Mouse (Mus musculus) gonadal fat pad, adult 2 months (tissue): ENCODE measurements around the gene Nectin3. TPM values are rescaled to one million over a fixed set of nuclear protein-coding genes. Genes with fewer than 3 reads are reported as not detected.

Experiments
- DNase-seq: peaks from one replicate; pipeline ENCODE4 v3.0.0-alpha.2; 2012; ENCODE audit warnings: low read depth
- polyA plus RNA-seq: library from polyadenylated mRNA; depleted of rRNA; stranded (reverse); fragments of >200 nt; gene quantifications from 2 replicates; pipeline ENCODE4 v1.2.3, GENCODE M21; 2012; rRNA removed

Gene Nectin3
- 2.4 and 2.5 TPM in 2 replicates for polyA plus RNA-seq

DNA sequence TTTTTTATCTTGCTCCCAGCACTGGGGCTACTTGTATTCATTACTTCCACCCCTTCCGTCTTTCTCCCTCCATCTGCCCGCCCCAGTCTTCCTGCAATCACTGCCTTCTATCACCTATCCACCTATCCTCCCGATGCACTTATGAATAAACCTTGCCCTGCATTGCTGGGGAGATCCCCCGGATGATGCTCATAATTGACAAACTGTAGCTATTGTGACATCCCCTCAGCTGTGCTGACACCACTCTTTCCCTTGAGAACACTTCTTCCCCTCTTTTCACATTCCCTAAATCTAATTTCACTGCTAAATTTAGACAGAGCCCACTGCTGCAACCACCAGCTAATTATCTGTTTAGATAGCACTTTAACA, at the start of gene Nectin3:
TSS of gene Nectin3 (minus strand) at position 105 of the 369 bp plus-strand sequence.
- DNase-seq, result no peak

DNA sequence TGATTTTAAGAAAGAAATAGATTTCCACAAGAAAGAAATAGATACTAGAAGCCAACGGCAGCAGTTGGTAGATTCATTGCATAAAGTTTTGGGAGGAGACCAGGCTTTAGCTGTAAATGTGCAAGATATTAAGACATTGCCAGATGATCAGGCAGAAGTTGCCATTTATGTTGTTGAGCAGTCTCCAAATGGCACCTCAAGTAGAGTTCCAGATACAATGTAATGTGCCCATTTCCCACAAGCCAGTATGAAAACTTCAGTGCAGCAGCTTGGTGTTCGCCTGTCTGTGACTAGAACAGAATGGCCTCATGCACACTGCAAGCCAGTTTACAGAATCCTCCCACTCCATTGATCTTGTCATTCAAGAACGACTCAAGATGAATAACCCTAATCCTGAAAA, 39.8 kb upstream of the Nectin3 start:
- DNase-seq, result no peak

DNA sequence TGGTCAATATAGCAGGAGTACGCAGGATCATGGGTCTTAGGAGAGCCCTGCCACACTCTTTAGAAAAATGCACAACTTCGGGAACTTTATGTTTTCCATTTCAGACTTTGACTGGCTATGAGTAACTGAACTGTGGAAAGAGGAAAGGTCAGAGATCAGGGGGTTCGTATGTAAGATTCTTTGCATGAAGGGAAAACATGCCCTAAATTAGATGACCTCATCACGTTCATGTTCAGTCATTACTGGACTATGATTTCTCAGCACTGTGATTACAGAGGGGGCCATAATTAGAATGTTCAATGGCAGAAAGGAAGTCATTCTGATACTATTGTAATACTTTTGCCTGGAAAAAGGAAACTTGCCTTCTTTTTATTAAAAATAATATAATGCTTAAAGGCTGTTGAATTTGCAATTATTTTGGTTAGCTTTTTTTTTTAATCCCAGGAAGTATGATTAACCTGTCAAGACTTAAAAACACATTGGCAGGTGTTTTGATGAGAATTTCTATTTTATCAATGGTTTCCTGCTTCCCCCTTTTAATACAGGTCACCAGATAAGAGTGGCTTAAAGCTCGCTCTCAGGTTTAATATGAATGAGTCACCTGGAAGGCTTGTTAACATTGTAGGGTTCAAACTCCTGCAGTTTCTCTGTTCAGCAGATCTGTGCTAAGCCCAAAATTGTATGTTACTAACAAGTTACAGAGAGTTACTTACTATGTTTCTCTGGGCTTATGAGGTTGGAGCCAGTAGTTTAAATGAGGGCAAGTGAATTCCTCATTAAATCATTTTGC, 34.3 kb upstream of the Nectin3 start:
- no peak for DNase-seq

DNA sequence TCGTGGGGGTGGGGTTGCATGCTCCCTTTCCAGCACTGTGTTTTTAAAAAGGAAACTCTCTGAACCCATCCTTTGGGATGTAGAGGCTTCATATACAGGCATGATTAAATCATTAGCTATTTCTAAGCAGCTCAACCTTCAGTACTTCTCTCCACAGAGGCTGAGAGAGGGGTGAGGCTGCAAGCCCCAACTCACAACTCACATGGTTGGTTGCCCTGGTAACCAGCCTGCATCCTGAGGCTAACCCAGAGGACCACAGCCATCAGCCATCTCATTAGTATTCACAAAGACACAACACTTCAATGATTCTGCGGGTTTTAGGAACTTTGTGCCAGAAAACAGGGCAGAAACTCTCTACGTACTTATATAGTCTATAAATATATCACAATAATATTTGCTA, 32.7 kb upstream of the Nectin3 start:
- DNase-seq, result no peak

DNA sequence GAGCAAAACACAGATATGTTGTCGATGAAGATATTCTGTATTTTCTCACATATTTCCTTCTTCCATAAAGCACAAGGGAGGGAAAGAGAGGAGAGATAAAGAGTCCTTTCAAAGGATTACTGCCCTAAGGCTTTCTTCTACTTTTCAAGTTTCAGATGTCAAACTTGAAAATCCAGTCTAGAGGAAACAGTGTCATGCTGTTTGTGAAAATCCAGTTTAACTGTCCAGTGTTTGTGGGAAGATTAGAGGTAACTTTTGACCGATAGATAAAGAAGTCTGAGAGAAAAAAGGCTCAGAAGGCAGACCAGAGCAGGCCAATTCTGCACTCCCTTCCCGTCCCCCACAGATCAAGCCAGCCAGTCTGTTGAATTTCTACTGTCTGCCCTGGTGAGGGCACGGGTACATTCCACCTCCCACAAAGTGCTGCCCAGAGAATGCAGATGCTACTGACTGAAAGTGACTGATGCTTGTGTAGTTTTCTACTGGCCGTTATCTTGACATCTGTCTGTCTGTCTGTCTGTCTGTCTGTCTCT, 22.6 kb upstream of the Nectin3 start:
- DNase-seq, result no peak

DNA sequence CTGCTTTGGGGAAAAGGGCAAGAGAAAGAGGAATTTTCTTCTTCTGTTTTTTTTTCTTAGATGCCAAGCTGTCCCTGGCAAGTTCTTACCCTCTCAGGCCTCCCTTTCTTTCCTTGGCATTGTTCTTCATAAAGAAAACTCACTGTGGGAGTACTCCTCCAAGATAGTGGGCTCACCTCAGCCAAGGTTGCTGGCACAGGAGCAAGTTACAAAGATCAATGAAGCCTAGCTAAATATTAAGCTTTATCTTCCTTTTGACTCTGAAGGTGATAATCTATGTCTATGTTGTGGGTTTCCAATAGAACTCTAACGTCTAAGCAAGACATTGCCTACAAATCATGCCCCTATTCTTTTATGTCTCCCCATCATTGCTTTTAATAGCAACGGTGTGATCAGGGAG, 21.3 kb upstream of the Nectin3 start:
- DNase-seq, result no peak

DNA sequence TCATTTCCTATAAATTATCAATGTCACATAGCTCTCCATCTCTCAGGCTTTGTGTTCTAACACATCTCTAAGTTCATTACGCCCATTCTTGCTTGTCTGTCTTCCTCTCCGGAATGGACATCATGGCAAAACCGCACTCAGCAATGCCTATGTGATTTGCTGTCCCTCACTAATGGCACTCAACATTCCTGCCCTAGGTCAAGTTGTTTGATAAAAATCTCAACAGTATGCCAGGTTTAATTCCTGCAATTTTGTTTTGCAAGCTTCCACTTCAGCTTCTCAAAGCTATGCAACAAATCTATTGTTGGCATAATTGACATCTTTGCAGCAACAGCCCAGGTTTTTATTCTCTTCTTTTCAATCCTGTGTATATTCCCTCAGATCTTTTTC, 9.6 kb upstream of the Nectin3 start:
- DNase-seq, result peak; percentile 16

DNA sequence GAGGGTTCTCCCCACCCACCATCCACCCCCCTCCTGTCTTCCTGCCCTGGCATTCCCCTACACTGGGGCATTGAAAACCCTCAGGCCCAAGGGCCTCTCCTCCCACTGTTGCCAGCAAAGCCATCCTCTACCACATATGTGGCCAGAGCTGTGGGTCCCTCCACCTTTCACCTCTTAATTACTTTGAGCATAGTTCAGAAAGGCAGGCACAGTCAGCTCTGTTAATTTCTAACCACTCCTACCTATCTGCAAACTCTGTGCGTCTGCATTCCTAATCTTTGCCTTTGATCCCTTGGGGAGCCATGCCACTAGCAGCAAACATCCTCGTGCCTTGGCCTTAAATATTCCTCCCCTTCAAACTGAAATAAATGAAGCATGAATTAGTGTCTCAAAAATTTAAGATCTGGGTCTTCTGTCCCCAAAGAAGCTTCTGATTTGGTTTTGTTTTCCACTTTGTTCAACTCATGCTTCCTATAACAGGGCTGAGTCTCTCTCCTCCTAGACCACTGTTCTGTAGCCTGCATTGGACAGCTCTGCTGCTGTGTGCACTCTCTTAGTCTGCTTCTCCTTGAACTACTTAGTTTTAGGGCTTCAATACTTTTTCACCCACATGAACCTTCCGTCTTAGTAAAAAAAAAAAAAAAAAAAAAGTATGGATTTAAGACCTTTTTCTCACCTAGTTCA, 9.1 kb upstream of the Nectin3 start:
- DNase-seq, result no peak

DNA sequence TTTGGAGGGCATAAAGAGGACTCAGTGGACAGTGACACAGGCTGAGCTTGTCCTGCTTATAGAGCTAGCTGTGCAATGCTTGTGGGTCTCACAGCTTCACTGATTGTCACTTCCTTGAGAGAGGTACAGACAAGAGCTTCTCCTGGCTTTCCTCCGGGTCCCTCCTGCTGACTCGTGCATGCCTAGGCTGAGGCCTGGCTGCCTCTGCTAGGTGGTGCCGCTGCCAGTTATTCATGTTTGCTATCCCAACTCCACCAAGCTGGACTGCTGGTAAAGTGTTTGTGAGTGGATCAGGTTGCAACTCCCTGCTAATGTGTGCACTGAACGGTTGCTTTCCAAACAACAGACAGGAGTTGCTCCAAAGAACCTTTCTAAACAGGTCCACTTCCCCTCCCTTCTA, 5.7 kb upstream of the Nectin3 start:
- DNase-seq, result no peak

DNA sequence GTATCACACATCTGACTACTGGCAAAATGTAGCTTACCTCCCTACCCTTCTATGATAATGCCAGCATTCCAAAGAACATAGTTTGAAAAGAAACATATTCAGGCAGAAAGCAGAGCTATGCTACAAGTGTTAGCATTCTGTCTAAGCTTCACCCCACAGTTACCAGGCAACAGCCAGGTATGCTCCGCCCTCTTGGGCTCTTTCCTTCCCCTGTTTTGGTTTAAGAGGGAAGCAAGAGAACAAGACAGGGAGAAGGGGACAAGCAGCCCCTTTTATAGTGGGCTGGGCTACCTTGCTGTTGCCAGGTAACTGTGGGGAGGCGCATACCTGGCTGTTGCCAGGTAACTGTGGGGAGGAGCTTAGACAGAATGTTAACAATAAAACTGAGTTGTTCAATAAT, 4.0 kb upstream of the Nectin3 start:
- DNase-seq, result no peak

DNA sequence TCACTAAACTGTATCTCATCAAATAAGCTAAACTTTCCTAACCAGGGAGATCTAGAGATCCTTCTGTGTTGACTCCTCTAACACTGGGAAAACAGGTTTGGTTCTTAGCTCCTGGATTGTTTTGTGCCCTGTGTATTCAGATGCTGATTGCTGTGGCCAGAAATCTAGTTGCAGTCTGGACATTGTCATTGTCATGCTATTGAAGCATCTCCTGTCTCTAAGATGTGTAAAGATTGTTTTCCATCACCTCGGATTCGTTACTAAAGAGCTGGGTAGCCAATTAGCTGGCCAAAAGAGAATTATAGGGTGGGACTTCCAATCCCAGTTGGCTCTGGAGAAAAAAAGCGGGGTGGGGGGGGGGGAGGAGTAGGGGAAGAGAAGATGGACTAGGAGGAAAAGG, 2.4 kb upstream of the Nectin3 start:
- DNase-seq, result no peak

DNA sequence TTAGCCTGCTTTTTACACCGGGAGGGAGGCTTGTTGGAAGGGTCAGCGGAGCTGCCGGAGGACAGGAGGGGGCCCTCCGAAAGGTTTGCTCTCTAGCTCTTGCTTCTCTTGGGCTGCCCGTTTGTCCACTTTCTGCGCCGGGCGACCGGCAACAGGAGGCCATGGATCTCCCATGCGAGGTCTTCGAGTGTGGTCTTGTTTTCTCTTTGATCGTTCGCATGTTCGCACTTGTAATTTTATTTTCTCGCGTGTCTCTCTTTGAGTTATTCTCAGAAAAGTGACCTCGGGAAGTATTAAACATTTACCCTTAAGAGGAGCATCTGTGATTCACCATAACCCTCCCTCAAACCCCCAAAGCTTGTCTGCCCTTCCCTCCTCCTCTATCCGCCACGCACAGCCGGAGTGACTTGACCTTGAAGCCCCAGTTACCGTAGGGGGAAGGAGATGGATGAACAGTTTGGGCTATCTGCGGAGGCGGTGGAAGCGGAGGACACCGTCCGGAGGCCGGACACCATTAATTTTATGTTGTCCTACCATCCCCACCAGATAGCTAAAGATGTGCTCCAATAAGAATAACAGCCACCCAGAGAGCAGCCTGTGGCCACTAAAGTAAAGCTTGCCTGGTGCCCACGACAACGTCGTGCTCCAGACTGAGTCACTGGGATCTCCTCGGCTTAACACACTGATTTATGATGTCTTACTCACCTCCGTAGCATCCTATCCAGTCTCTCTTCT, 472 bp downstream of the Nectin3 start:
- no peak for DNase-seq

DNA sequence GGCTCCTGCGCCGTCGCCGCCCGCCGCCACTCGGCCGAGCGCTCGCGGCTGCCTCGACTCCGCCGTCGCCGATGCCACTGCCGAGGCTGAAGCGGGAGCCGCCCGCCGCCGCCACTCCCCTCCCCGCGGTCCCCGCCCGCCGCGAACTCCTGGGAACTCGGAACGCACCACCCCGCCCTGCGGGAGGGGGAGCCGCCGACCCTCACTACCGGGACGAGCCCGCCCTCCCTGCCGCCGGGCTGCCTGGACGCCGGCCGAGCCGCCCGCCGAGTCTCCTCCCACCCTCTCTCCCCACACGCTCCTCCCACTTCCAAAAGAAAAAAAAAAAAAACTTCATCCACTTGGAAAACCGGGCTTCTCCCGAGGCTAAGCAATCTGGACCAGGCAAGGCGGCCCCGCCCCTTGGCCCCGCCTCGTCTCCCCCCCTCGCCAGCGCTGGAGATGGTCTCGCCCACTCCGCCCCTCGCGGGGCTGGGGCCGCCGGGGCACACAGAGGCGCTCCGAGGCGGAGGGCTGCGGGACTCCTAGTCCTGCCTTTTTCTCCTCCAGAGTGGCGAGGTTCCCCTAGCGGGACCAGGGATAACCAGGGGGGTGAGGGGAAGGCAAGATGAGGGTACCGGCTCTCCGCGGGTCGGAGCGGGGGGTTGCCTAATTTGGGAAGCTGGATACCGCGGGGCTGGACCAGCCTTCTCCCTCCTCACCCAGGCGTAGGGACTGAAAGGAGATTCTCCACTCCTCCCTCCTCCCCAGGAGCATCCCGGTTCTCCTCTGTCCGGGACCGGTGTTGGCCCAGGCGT, 1.2 kb downstream of the Nectin3 start:
- no peak for DNase-seq

DNA sequence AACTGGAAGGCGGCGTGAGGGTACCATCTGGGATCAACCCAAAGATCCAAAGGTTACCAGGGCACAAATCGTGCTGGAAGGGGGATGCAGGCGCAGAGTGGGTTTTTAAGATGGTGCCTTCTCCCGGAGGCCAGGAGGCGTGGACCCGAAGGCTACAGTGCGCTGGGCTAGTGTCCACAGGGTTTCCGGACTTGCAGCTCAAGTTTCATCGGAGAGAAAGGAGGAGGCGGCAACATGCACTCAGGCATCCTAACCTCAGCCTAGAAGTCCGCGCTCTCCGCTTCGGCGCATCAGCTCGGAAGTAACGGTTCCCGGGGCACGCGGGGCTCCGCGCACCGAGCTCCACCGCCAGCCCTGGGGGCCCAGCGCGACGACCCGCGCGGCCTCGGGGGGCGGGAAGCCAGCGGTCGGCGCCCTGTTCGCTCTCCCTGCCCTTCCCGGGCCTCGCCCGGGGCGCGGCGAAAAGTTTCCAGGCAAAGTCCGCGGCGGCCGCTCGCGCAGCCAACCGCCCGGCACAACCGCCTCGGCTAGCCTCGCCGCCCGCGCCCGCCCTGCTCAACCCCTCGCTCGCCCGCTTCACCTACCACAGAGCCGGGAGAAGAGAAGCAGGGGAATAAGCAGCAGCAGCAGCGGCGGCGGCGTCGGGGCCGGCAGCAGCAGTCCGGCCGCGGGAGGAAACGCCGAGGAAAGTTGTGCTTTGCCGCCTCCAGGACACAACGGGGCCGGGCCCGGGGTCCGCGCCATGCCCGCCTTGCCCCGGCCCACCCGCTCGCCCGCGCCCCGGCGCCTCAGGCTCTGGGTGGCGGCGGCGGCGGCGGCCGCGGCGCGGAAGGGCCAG, 2.1 kb downstream of the Nectin3 start:
- no peak for DNase-seq

DNA sequence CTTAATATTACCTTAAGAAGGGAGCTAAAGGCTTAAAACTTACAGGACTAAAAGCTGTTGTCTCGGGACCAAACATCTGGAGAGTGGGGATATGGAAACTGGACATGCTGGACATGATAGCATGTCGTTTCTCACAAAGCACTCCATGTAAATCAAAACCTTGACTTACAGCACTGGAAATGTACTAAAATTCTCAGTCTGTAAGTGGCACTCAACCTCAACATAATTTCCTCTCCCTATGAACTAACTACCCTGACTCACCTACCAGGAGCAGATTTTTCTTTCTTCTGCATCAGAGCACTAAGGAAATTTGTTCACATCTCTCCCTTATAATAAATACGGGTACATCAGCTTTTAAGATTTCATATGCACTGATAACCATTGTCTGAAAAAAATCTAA, 3.1 kb downstream of the Nectin3 start:
- DNase-seq, result no peak

DNA sequence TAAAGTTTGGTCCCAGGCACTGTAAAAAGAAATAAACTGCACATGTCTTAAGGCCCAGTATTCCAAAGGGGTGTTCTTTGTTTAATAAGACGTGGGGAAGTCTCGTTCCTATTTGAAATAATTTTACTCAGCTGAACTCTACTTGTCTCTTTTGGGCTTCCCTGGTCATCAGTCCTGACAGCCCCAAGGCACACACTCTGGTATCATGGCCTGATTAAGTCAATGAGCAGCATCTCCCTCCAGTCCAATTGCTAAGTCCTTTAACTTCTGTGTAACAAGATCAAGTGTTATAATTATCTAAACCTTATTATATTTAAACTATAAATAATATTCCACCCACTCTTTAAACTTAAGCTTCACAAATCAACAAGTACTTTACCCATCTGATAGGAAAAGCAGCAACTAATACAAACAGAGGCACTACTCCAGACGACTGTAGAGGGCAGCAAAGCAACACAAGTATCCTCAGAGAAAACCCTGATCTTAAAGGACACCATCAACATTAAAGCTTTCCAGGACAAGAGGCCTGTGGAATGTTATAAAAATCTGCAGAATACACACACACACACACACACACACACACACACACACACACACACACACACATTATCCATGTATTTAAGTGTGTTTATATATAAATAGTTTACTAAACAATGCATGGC, 10.8 kb downstream of the Nectin3 start:
- no peak for DNase-seq

DNA sequence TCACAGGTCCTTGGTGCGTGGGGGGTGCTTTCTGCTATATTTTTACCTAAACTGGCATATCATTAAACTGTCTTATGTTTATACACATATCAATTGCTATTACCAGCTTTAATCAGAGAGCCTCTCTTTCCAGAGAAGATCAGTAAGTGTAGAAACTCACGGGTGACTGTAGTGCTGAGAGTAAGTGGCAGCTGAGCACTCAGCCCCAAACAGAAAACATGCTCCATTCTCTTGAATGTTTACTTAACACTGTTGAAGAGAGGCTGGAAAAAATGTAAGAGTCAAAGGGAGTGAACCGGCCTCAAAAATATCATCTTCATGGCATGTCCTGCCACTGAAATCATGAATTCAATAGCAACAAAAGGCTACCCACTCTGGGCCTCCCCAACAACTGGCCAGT, 21.0 kb downstream of the Nectin3 start:
- DNase-seq, result no peak

DNA sequence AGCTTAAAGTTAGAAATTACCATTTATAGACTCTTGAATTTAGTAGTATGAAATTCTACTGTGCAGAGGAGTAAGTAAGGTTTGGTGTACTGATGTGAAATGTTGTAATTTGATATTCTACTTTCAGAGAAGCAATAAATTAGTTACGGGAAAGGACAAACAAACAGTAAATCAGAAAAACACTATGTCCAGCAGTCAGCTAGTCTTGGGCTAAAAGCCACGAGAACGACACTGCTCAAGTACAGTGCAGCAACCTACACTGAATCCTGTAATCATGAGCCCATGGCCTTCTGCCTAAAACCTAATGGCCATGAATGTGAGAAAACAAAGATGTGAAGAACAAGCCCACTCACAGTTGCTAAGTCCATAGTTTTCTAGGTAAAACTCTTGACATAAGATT, 46.9 kb downstream of the Nectin3 start:
- DNase-seq, result no peak

DNA sequence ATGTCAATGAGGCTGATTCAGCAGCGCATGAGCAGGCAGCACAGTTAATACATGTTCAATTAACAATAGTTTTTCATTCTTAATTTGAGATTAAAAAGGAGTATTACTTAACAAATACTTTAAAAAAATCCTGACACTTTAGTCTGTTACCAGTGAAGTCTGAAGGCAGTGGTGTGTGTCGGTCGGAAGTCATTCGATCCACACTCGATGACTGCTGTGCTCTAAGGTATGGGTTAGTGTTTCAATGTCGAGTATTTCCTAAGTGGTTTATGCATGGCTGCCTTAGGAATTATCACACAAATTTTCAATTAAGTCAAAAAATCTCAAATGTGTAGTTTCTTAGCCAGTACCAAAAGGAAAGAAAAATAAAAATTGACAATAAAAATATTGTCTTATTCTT, 49.3 kb downstream of the Nectin3 start:
- DNase-seq, result no peak

DNA sequence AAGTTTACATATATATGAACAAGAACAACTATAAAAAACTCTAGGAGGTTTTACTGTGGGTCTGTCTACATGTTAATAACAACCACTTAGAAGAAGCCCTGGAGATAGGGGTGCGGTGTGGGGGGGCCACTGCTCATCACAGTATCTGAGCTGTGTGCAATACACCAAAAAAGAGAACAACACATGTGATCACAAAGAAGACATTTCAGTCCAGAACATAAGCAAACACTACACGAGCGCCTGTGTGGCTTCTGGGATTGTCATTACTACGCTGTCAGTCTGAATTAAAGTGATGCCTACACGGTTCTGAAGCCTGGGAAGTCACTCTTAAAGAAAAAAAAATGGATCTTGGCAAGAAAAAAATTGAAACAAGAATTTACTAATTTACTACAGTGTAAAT, 67.0 kb downstream of the Nectin3 start:
- DNase-seq, result no peak
